Mouse (Mus musculus): ENCODE data around the gene Rnf6.

DNA sequence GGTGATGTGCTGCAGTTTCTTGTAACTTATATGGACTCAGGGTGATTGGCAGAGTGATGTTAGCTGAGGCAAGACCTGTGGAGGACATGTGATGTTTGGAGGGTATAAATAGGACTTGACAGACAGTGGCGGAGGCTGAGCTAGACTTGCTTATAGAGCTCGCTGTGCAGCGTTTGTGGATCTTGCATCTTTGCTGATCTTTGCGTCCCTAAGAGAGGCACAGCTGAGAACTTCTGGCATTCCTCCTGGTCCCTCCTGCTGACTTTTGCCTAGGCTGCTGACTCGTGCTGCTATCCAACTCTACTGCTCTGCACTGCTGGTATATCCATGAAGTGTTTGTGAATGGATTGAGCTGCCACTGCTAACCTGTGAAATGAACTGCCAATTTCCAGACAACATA, 32.3 kb upstream of the Rnf6 start:
- TF ChIP-seq POLR2A (IDR thresholded peaks at IDR 0.05; ENCODE audit: low read depth, low read length) = no peak
- TF ChIP-seq CTCF (conservative IDR thresholded peaks at IDR 0.05; ENCODE audit: insufficient read depth, insufficient read length, low read depth, low read length) = no peak
